Mouse (Mus musculus): ENCODE measurements at regions not wholly inside any gene's neighbourhood (a gene's known extent, or its start where the extent isn't known, plus 50 kb on each side); places are given as distances from the start of the nearest gene placed in this dataset.

DNA sequence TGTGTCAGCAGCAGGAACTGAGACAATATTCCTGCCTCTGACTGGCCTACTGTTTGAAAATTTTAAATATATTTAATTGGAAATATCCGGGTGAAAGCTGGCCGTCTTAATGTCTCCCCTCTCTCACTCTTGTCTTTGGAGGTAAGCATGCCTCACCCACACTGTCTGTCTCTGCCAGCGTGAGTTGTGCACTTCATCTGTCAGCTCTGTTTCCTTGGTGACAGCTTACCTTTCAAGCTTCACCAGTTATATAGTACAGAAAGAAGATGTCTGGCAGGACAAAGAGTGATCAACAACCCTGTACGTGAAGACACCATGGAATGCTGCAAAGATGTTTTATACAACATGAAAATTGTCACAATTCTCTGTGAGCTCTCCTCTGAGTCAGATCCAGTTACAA lies 155.3 kb downstream of the Ibtk start:
- no peak for TF ChIP-seq E2F4 (IDR thresholded peaks at IDR 0.05; ENCODE audit: insufficient read depth)
- TF ChIP-seq POLR2A (IDR thresholded peaks at IDR 0.05; ENCODE audit: insufficient read length, low read depth): no peak
- TF ChIP-seq POLR2AphosphoS2 (IDR thresholded peaks at IDR 0.05; ENCODE audit: insufficient read length, low read depth): no peak
- no peak for TF ChIP-seq USF1 (IDR thresholded peaks at IDR 0.05; ENCODE audit: low read depth)
- no peak for TF ChIP-seq REST (IDR thresholded peaks at IDR 0.05; ENCODE audit: insufficient read depth, insufficient read length)
- TF ChIP-seq MYOD1 (IDR thresholded peaks at IDR 0.05; ENCODE audit: control insufficient read depth in 1 of 3, insufficient read length in 2 of 3, low read depth in 2 of 3): no peak
- no peak for TF ChIP-seq CEBPB (IDR thresholded peaks at IDR 0.05; ENCODE audit: insufficient read depth, poor library complexity, severe bottlenecking)

All from myocyte (in vitro differentiated cells).